Mouse (Mus musculus) spleen, adult 2 months (tissue): ENCODE measurements around the gene Ptpn4. TPM values are rescaled to one million over a fixed set of nuclear protein-coding genes. Genes with fewer than 3 reads are reported as not detected.
A peak's percentile ranks its signal among the peaks of the same experiment; 100 is the strongest.

Source experiments
- DNase-seq, 2 experiments: peaks; one replicate each; pipeline versions ENCODE4 v3.0.0 to v3.0.0-alpha.2; 2012 to 2021; ENCODE audit warnings: low spot score in 2 of 2, low read depth in 1 of 2
- H3K27ac ChIP-seq: fragments of 200-500 bp; 2 replicates; pipeline ENCODE4 v1.5.1; 2012; ENCODE audit warnings: low read length, inconsistent platforms; ENCODE audit not compliant: insufficient read depth
- H3K27me3 ChIP-seq: fragments of 200-500 bp; 2 replicates; pipeline ENCODE4 v1.6.1; 2012; ENCODE audit warnings: mild to moderate bottlenecking, moderate library complexity, low read length, inconsistent platforms; ENCODE audit not compliant: control insufficient read depth, insufficient read depth
- H3K36me3 ChIP-seq: fragments of 200-500 bp; 2 replicates; pipeline ENCODE4 v1.6.1; 2012; ENCODE audit warnings: mild to moderate bottlenecking, low read length, inconsistent platforms; ENCODE audit not compliant: control insufficient read depth, insufficient read depth
- H3K4me1 ChIP-seq: fragments of 200-500 bp; 2 replicates; pipeline ENCODE4 v1.6.1; 2011; ENCODE audit warnings: inconsistent platforms; ENCODE audit not compliant: control insufficient read depth, insufficient read depth, insufficient read length
- H3K4me3 ChIP-seq: fragments of 200-500 bp; 2 replicates; pipeline ENCODE4 v1.5.1; 2011; ENCODE audit warnings: mild to moderate bottlenecking, inconsistent platforms; ENCODE audit not compliant: insufficient read depth, insufficient read length; ENCODE audit errors: extremely low read depth
- CTCF ChIP-seq: fragments of 200-500 bp; IDR thresholded peaks from 2 replicates; pipeline ENCODE4 v1.5.1; 2011; ENCODE audit warnings: mild to moderate bottlenecking, inconsistent platforms; ENCODE audit not compliant: insufficient read depth, insufficient read length, insufficient replicate concordance; ENCODE audit errors: extremely low read depth
- POLR2A ChIP-seq: fragments of 200-500 bp; IDR thresholded peaks from 2 replicates; pipeline ENCODE4 v1.6.1; 2011; ENCODE audit warnings: low read depth, low read length, inconsistent platforms
- WGBS: fragments of 180-500 bp; shearing (Covaris S2); methylation state at CpG from one replicate; pipeline ENCODE4 v1.1.7; 2018; 5-methylcytosine and 5-hydroxymethylcytosine counted together
- polyA plus RNA-seq: library from polyadenylated mRNA; depleted of rRNA; stranded (reverse); fragments of >200 nt; gene quantifications from 2 replicates; pipeline ENCODE4 v1.2.3, GENCODE M21; 2012

Gene Ptpn4
- polyA plus RNA-seq, 1 experiment, result 1.7 TPM

DNA sequence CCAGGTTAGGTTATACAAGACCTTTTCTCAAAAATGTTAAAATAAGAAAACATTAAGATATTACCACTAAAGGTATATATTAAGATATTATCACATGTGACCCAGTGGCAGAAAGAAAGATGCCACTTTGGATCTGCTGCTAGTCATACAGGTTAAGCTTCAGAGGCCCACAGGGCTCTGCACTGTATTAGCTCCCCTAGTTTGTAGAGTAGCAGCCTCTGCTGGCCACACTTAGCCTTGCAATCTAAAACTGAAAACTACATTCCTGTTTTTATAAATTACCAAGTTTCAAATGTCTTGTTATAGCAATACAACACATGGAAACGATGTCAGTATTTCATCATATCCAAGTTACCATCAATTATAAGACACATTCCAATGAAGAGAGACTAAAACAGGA lies 162.4 kb downstream of the Ptpn4 start:
- TF ChIP-seq POLR2A (no peak), CTCF (no peak)
- Histone ChIP-seq H3K27ac (no peak overlapping the region), H3K4me1 (no peaks in the 10 kb centered on the region), H3K27me3 (no peaks in the 10 kb centered on the region), H3K4me3 (no peak overlapping the region), H3K36me3 (peaks cover 6% of the 10 kb centered on the region; the same call in 1 of the 2 replicates)
- WGBS, result 69% methylated on average over 1 of the region's 1 CpGs
- no peak for DNase-seq

DNA sequence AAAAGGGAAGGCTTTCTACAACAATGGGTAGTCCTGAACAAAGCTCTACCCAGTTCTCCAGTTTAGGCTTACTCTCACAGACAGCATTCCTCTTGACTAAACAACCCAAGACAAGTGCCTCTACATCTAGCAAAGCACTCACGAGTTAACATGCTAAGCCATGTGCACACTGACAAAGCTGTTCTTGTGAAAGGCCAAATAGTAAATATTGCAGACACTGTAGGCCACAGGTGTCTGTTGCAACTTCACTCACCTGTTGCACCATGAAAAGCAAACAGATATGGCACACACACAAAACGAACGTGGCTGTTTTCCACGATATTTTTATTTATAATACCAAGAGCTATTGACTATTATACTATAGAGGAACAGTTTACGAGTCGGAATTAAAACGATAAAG lies 170.5 kb downstream of the Ptpn4 start:
- Histone ChIP-seq H3K27ac (no peak overlapping the region), H3K27me3 (no peaks in the 10 kb centered on the region), H3K36me3 (peaks cover 1% of the 10 kb centered on the region; the same call in 1 of the 2 replicates), H3K4me3 (no peak overlapping the region), H3K4me1 (no peaks in the 10 kb centered on the region)
- DNase-seq, result no peak
- WGBS, result 94% methylated on average over 7 of the region's 7 CpGs
- no peak for TF ChIP-seq POLR2A
- TF ChIP-seq CTCF, result no peak

DNA sequence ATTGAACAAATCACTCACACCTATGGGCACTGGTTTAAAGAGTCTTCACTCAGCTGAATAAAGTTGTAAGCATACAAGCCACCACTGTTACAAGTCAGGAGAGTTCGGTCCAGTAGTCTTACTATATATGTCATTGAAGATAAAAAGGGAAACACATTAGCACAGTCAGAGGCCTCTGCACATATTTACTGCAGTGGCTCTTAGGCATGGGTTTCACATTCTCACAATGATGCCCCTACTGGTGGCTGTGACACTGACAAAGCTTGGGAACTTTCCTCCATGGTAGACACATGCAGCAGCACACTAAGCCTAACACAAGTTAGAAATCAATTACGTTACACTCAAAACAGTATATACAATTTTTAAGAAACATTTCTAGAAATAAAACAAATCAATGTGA lies 183.1 kb downstream of the Ptpn4 start:
- no peaks in the 10 kb centered on the region for H3K4me1 ChIP-seq
- H3K36me3 ChIP-seq, result 0 out of 2 replicates have a peak, but pooled peaks cover 2% of the 10 kb centered on the region
- 91% methylated on average over 2 of the region's 2 CpGs for WGBS
- no peak overlapping the region for H3K27ac ChIP-seq
- no peak for DNase-seq
- H3K27me3 ChIP-seq, result no peaks in the 10 kb centered on the region
- TF ChIP-seq POLR2A, result no peak
- TF ChIP-seq CTCF, result no peak
- no peak overlapping the region for H3K4me3 ChIP-seq

DNA sequence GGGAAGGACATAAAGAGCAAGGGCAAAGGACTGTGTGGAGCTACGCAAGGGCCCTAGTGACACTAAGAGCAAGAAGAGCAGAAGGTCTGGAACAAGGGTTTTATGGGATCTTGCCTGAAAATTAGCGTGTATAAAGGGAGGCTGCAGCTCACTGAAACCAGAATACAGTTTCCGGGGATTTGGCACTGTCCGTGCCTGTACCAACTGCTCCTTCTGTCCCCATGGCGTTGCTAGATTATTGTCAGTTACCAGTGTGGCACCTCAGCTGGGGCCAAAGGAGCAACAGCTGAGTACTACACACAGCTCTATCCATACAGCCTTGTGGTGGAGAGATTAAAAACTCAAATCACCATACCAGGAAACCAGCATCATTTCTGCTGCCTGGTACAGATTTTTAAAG lies 187.0 kb downstream of the Ptpn4 start:
- no peaks in the 10 kb centered on the region; the same call in 1 of the 2 replicates for H3K4me1 ChIP-seq
- no peak for TF ChIP-seq CTCF
- TF ChIP-seq POLR2A, result no peak
- peaks cover 3% of the 10 kb centered on the region for H3K27me3 ChIP-seq
- WGBS, result 94% methylated on average over 5 of the region's 5 CpGs
- H3K4me3 ChIP-seq, result no peak overlapping the region
- H3K27ac ChIP-seq, result no peak overlapping the region
- H3K36me3 ChIP-seq, result no peaks in the 10 kb centered on the region
- no peak for DNase-seq

DNA sequence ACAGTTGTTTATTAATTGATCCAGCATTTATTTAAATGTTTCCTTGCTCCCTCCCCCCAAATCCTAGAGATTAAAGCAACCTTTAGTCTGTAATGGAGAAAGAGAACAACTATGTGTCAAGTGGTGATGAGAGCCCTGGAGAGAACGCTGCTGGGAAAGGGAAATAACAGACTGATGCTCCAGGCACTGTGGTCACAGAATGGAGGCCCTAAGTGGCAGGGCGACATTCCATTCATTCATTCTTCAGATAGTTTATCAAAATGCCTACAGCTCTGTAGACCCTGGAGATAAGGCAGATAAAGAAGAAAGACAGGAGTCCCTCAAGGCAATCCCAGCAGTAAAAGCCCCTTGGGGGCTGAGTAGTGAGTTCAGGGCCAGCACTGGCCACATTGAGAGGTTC lies 187.8 kb downstream of the Ptpn4 start:
- DNase-seq, result no peak
- Histone ChIP-seq H3K36me3 (no peaks in the 10 kb centered on the region), H3K4me1 (no peaks in the 10 kb centered on the region; the same call in 1 of the 2 replicates), H3K4me3 (no peak overlapping the region), H3K27me3 (peaks cover 3% of the 10 kb centered on the region), H3K27ac (no peak overlapping the region)
- 92% methylated on average over 2 of the region's 2 CpGs for WGBS
- no peak for TF ChIP-seq POLR2A
- no peak for TF ChIP-seq CTCF

DNA sequence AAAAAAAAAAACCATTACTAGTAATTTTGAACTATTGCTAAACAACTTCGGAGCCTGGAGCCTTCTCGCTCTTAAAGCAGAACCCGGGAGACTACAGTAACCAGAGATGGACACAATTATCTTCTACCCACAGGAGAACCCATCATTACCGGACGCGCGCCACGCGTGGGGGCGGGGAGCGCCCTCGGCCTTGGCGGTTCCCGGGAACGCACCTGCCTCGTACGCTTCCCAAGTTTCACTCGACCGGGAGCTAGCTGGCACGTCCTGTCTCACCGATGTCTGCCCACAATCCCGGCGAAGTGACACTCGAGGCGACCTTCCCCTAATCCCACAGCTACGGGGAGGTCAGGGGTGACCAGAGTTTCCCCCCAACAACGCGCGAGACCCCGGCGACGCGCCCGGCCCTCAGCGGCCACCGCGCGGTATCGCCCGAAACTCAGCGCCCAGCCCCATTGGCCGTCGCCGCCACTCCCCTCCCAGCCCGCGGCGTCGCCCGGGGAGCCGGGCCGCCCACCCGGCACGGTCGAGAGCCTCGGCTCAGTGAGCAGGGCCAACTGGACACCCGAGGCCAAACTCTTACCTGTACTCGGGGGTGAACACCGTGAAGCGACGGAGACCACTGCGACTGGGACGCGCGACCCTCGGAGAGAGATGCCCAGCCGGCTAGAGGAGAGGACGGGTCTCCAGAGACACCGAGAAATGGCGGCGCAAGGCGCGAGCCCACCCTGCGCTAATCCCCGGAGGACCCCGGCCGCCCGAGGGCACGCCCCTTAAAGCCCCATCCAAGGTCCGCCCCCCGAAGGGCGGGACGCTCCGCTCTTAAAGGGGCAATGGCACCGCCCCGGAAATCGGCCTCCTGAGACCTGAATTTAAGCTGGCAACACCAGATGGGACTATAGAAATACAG lies 189.0 kb downstream of the Ptpn4 start, which contains the start of gene Epb41l5:
TSS of gene Epb41l5 (minus strand) at position 796 of the 907 bp plus-strand sequence.
- H3K27me3 ChIP-seq, result peaks cover 3% of the 10 kb centered on the region
- WGBS, result under 1% methylated on average over 86 of the region's 86 CpGs
- H3K27ac ChIP-seq, result no peak within 1 kb of the TSS; the same call in 1 of the 2 replicates
- peak within 1 kb of the TSS; percentile 91 for H3K4me3 ChIP-seq
- peak; percentile 25 to 68 for DNase-seq
- no peaks in the 10 kb centered on the region for H3K36me3 ChIP-seq
- TF ChIP-seq CTCF, result no peak
- TF ChIP-seq POLR2A, result no peak
- H3K4me1 ChIP-seq, result no peaks in the 10 kb centered on the region; the same call in 1 of the 2 replicates

DNA sequence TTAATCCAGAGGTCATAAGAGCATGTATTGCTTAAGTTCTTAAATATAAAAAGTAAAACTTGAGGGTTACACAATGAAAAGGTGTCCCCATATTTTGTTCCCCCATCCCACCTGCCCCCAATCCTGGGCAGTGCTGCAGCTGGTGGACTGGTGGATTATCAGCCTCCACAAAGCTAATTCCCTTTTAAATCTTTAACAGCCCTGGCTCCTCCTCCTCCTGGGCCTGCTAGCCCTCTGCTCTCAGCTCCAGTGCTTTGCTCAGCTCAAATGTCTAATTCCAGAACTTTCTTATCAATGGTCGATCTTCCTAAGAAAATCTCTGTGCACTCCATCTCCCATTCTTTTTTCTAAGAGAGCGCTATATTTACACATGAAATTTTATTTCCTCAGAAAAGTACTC lies 191.1 kb downstream of the Ptpn4 start:
- DNase-seq, result no peak
- no peaks in the 10 kb centered on the region; the same call in 1 of the 2 replicates for H3K4me1 ChIP-seq
- H3K27me3 ChIP-seq, result peaks cover 3% of the 10 kb centered on the region
- no peaks in the 10 kb centered on the region for H3K36me3 ChIP-seq
- H3K27ac ChIP-seq, result no peak overlapping the region
- H3K4me3 ChIP-seq, result no peak overlapping the region
- WGBS, result 87% methylated on average over 2 of the region's 2 CpGs
- TF ChIP-seq POLR2A, result no peak
- no peak for TF ChIP-seq CTCF
